Mouse (Mus musculus): ENCODE results near the gene Crybb1.

Gene Crybb1

DNA sequence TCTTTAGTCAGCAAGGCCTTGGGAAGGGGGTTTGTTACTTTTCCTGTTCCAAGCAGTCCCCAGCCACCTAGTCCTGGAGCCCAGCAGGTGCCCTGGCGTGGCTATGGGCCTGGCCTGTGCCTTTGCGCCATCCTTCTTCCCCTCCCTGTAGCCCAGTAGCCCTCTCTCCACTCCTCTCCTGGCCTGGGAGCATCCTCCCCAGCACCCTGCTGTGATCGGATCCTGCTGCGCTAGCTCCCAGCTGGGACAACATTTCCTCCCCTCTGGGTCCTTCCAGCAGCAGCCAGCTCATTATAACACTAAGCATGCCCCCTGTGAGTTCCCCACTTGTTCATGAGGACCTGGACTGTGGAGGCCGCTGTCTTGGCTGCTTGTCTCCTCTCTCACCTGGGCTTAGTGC, 50.2 kb downstream of the Crybb1 start:
- DNase-seq (ENCODE audit: low read depth), result no peak

- no peak for DNase-seq (ENCODE audit: low read depth)
These were observed 57.7 kb downstream of the Crybb1 start for GRCm38 (mm10) chr5:112313222-112313885.

GRCm38 (mm10) chr5:112316468-112316867, 60.9 kb downstream of the Crybb1 start:
- DNase-seq (ENCODE audit: low read depth), result no peak

GRCm38 (mm10) chr5:112317328-112317727, 61.7 kb downstream of the Crybb1 start:
- DNase-seq (ENCODE audit: low read depth), result no peak

All from induced T-regulatory cell, adult 2 months (primary cell).